Mouse (Mus musculus): ENCODE results near the gene Arid1a.
"Not testable (repeated sequence)": the region's sequence is repeated elsewhere in the genome, so short reads cannot be mapped to it uniquely, and the experiment has no call there.

Gene Arid1a

GRCm38 (mm10) chr4:133674331-133674695, 82.3 kb downstream of the Arid1a start:
- no peak for DNase-seq (ENCODE audit: low spot score in 2 of 2)

DNA sequence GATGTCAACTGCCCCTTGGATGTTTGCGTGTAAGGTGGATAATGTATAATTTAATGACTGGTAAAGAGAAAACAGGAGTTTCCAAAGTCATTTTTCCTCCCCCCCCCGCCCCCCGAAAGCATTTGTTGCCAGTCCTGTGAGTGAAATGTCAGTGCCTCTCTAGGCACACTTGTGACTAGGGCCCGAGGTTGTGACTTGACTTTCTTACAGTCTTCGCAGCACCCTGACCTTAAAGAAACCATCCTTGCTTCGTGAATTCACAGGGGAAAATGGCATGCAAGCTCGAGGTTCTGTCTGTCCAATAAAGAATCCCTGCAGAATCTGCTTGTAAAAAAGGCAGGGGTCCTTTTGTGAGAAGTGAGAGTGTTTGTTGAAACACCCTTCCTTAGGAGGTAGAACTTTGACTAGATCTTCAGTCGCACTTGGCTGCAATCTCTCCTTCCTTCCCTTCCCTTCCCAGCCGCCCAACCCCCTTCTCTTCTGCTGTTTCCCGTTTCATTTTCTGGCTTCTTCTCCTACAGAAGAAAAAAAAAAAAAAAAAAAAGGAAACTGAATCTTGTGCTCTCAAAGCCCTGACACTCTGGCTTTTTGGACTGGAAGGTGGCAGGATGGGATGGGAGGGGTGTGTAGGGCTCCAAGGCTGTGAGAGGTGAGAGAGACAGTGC, 82.8 kb downstream of the Arid1a start:
- DNase-seq (ENCODE audit: low spot score in 2 of 2) = no peak

GRCm38 (mm10) chr4:133672845-133673647, 83.5 kb downstream of the Arid1a start:
- DNase-seq (ENCODE audit: low spot score in 2 of 2) = peak; percentile 70 to 77

GRCm38 (mm10) chr4:133671881-133672844, 84.4 kb downstream of the Arid1a start, which contains the start of gene Pigv:
Gene Pigv, minus strand, starts transcription at chr4:133672647.
- DNase-seq (ENCODE audit: low spot score in 2 of 2) = peak; percentile 88 to 90

GRCm38 (mm10) chr4:133671184-133671880, 85.2 kb downstream of the Arid1a start:
- DNase-seq (ENCODE audit: low spot score in 2 of 2) = peak; percentile 76 to 86

- DNase-seq (ENCODE audit: low spot score in 2 of 2) = no peak
Measured at GRCm38 (mm10) chr4:133669652-133670210, 86.8 kb downstream of the Arid1a start.

GRCm38 (mm10) chr4:133668537-133668936, 88.0 kb downstream of the Arid1a start:
- DNase-seq (ENCODE audit: low spot score in 2 of 2) = no peak

- DNase-seq (ENCODE audit: low spot score in 2 of 2) = peak; percentile 87 to 89
Measured at GRCm38 (mm10) chr4:133666199-133666598, 90.4 kb downstream of the Arid1a start.

DNA sequence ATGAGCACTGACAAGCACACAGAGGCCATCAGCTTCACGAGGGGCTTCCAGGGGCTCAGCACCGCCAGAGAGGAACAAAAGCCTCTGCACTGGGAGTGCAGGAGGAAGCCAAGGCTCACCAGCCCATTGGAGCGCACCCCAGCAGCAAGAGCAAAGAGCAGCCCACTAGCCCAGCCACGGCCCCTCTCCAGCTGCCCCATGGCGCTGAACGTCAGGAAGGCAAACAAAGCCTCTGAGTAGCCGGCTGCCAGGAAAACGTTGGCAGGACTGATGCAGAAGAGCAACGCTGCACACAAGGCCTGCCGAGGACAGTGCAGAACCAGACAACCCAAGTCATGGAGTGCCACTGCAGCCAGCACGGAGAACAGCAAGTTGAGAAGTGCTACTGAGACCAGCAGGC, 91.5 kb downstream of the Arid1a start:
- DNase-seq (ENCODE audit: low spot score in 2 of 2) = no peak

DNA sequence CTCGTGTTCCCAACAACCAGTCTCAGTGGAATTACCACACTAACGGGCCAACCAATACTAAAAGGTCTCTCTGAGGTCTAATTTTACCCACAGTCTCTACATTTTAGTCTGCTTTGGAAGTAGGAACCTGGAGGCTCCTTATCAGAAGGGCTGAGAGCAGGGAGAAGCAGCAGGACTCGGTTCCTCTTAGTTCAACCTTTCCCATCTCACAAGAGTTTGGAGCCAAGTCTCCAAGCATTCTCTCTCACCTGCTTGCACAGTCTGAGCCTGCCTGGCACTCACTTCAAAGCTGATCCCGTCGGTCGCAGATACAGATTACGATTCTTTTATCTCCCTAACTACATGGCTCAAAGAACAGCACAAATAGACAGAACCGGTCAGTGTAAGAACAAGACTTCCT, 93.6 kb downstream of the Arid1a start:
- DNase-seq (ENCODE audit: low spot score in 2 of 2) = no peak

GRCm38 (mm10) chr4:133662421-133662820, 94.1 kb downstream of the Arid1a start:
- no peak for DNase-seq (ENCODE audit: low spot score in 2 of 2)

DNA sequence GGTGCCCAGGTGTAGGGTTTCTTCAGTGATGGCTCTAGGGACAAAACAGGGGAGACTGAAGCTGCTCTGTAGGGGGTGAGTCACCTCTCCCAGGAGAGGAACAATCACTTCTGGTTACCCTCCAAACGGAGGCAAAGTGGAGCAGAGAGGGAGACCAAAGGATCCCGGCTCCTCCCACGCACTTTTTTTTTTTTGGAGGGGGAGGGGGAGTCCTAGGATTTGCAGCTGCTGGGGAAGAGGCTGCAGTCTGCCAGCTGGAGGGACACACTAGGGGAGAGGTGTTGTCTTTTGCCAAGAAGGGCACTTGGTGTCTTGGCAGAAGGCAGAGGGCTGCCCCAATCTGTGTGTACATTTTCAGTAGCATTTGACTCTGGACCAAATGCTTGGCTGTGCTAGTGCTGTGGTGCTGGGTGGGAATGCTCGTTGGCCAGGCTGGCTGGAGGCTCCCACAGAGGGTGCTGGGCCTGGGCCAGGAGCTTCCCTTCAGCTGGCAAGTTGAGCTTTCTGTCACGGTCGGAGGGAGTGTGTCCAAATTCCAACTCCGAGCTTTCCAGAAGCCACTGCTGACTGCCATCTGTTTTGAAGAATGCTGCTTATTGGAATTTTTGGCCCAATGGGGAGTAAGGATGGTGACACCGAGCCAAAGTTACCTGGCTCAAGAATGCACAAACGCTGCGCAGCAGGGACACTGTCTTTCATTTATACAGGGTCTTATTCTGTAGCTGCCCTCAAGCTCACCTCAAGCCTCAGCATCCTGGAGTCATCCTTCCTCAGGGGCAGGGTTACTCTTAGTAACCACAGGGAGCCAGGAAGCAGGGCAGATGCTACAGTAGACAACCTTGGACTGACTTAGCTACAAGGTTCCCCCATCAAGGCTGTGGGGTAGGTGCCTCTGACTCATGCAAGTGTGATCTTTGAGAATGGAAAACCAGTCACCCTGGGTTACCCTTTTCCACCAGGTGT, 96.1 kb downstream of the Arid1a start:
- DNase-seq (ENCODE audit: low spot score in 2 of 2) = peak in 1 of 2 experiments; percentile 50

- DNase-seq (ENCODE audit: low spot score in 2 of 2) = peak; percentile 84 to 90
Measured at GRCm38 (mm10) chr4:133659497-133660192, 96.9 kb downstream of the Arid1a start.

DNA sequence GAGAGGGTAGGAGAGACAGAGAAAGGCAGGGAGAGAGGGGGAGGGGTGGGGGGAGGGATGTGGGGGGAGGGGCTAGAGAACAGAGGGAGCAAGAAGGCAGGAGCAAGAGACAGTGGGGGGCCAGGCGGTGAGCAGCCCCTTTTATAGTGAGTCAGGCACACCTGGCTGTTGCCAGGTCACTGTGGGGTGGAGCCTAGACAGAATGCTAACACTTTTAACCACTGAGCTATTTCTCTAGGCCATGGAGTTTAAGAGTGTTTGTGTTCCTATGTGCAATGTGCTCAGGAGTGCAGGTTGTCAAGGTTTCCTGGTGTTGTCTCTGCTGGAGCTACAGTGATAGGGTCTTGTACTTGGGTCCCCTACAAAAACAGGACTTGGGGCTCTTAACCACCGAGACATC, 97.8 kb downstream of the Arid1a start:
- no peak for DNase-seq (ENCODE audit: low spot score in 2 of 2)

DNA sequence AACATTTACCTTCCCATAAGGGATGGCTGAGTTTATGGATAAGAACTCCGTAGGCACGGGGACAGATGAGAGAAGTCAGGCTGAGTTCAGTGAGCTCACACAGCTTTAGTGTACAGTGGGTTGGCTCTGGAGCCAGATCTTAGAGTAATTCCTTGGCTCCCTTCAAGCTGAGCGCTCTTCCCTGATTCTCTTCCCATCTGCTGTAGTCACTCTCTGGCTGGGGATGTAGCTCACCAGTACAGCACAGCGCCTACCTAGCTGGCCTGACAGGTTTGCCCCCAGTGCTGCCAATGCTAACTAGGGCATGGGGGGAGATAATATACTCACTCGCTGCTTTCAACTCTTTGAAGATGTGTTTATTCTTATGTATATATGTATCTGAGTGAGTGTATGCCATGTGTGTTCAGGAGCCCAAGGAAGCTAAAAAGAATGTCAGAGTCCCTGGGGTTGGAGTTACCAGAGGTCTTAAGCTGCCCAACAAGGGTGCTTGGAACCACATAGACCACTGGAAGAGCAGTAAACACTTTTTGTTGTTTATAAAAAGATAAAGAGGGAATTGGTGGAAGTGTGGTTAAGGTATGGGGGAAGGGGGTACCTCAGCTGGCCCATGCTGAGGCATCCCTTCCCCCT, 98.6 kb downstream of the Arid1a start:
- no peak for DNase-seq (ENCODE audit: low spot score in 2 of 2)

DNA sequence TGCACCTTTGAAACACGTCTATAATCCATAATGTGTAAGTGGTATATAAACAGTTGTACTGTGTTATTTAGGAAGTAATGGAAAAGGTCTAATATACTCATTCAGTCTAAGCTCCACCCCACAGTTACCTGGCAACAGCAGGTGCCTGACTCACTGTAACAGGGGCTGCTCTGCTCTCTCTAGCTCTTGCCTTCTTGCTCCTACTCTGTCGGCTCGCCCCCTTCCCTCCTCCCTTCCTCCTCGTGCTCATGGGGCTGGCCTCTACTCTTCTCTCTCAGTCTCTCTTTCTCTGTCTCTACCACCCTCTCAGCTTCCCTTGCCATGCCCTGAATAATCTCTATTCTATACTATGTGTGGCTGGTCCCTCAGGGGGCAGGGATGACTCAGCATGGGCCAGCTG, 99.6 kb downstream of the Arid1a start:
- DNase-seq (ENCODE audit: low spot score in 2 of 2) = no peak

DNA sequence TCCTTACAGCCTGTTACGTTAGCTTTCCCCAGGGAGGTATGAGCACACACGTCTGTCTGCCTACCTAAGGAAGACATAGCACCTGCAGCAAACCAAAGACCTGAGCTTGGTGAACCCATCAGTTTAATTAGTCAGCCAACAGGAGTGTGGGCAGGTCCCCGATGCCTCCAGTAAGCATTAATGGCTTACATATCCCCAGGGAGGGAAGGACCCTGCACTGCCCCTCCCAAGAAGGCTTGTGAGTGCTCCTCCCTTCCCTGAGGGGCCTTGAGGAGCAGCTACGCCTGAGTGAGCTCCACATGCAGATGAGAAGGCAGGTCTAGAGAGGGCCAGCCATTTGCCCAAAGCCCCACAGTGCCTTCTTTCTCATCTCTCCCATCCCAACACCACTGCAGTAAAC, 100.3 kb downstream of the Arid1a start:
- DNase-seq (ENCODE audit: low spot score in 2 of 2) = no peak

- DNase-seq (ENCODE audit: low spot score in 2 of 2) = not testable (repeated sequence)
Measured at GRCm38 (mm10) chr4:133654070-133654469, 102.5 kb downstream of the Arid1a start.

GRCm38 (mm10) chr4:133652746-133653145, 103.8 kb downstream of the Arid1a start:
- DNase-seq (ENCODE audit: low spot score in 2 of 2) = no peak
